Mouse (Mus musculus) testis, adult 10 weeks (tissue): ENCODE data around the gene Wfdc13. TPM values are rescaled to one million over a fixed set of nuclear protein-coding genes. Genes with fewer than 3 reads are reported as not detected.

Experiments
- polyA plus RNA-seq: library from polyadenylated mRNA; stranded (reverse); fragments of 350-450 nt; fragmentation: Illumina TruSeq; extraction: RNeasy Lipid Tissue Mini Kit (QIAGEN cat#74804); gene quantifications from one replicate; pipeline ENCODE4 v1.2.3, GENCODE M21; 2014; ENCODE audit warnings: low read depth, low replicate concordance

The Wfdc13 gene
- 2.2 TPM for polyA plus RNA-seq

GRCm38 (mm10) chr2:164684807-164685206, at the start of gene Wfdc13:
Gene Wfdc13, plus strand, starts transcription at chr2:164685107.

GRCm38 (mm10) chr2:164638696-164639095, 46.2 kb upstream of the Wfdc13 start, which contains the start of gene Wfdc16:
Gene Wfdc16, minus strand, starts transcription at chr2:164638796.

GRCm38 (mm10) chr2:164655858-164656257, 29.0 kb upstream of the Wfdc13 start, which contains the start of gene Wfdc10:
Gene Wfdc10, plus strand, starts transcription at chr2:164656046.

GRCm38 (mm10) chr2:164656483-164656882, 28.4 kb upstream of the Wfdc13 start, which contains the start of gene Wfdc9:
Gene Wfdc9, minus strand, starts transcription at chr2:164656583.

GRCm38 (mm10) chr2:164673987-164674386, 10.9 kb upstream of the Wfdc13 start, which contains the start of gene Wfdc11:
Gene Wfdc11, minus strand, starts transcription at chr2:164674087.

GRCm38 (mm10) chr2:164698201-164698600, 13.3 kb downstream of the Wfdc13 start, which contains the start of gene Spint4:
Gene Spint4, plus strand, starts transcription at chr2:164698501.

GRCm38 (mm10) chr2:164715005-164715404, 30.1 kb downstream of the Wfdc13 start, which contains the start of gene Spint5:
Gene Spint5, plus strand, starts transcription at chr2:164715305.

Other genes with a start within 250 kb of the Wfdc13 start
- 23.5 TPM for gene Sdc4, start 241.2 kb upstream of the Wfdc13 start, polyA plus RNA-seq
- gene Sys1, start 228.1 kb upstream of the Wfdc13 start, polyA plus RNA-seq = 6.3 TPM
- gene Gm20458, start 224.1 kb upstream of the Wfdc13 start, polyA plus RNA-seq = not detected
- gene Trp53tg5, start 211.4 kb upstream of the Wfdc13 start, polyA plus RNA-seq = 308 TPM
- gene Dbndd2, start 199.0 kb upstream of the Wfdc13 start, polyA plus RNA-seq = 0.98 TPM
- 8.8 TPM for gene Pigt, start 187.6 kb upstream of the Wfdc13 start, polyA plus RNA-seq
- gene Wfdc2, start 122.7 kb upstream of the Wfdc13 start, polyA plus RNA-seq = not detected
- not detected for gene Spint3, start 111.6 kb upstream of the Wfdc13 start, polyA plus RNA-seq
- gene Wfdc6a, start 99.7 kb upstream of the Wfdc13 start, polyA plus RNA-seq = 17.8 TPM
- 83.7 TPM for gene Eppin, start 91.5 kb upstream of the Wfdc13 start, polyA plus RNA-seq
- gene Wfdc6b, start 71.6 kb upstream of the Wfdc13 start, polyA plus RNA-seq = 2.2 TPM
- gene Wfdc8, start 71.5 kb upstream of the Wfdc13 start, polyA plus RNA-seq = 1.6 TPM
- 2.0 TPM for gene Wfdc16, start 46.3 kb upstream of the Wfdc13 start, polyA plus RNA-seq
- gene Wfdc10, start 29.1 kb upstream of the Wfdc13 start, polyA plus RNA-seq = 15.1 TPM
- gene Wfdc9, start 28.5 kb upstream of the Wfdc13 start, polyA plus RNA-seq = not detected
- gene Wfdc11, start 11.0 kb upstream of the Wfdc13 start, polyA plus RNA-seq = not detected
- not detected for gene Spint4, start 13.4 kb downstream of the Wfdc13 start, polyA plus RNA-seq
- gene Spint5, start 30.2 kb downstream of the Wfdc13 start, polyA plus RNA-seq = 8.1 TPM
- 11.3 TPM for gene Wfdc3, start 60.8 kb downstream of the Wfdc13 start, polyA plus RNA-seq
- gene Dnttip1, start 60.9 kb downstream of the Wfdc13 start, polyA plus RNA-seq = 5.0 TPM
- gene Ube2c, start 84.8 kb downstream of the Wfdc13 start, polyA plus RNA-seq = 11.9 TPM
- gene Tnnc2, start 94.9 kb downstream of the Wfdc13 start, polyA plus RNA-seq = not detected
- 1.4 TPM for gene Snx21, start 100.7 kb downstream of the Wfdc13 start, polyA plus RNA-seq
- gene Acot8, start 119.8 kb downstream of the Wfdc13 start, polyA plus RNA-seq = 1.3 TPM
- 14.7 TPM for gene Zswim3, start 120.0 kb downstream of the Wfdc13 start, polyA plus RNA-seq
- 6.0 TPM for gene Zswim1, start 137.6 kb downstream of the Wfdc13 start, polyA plus RNA-seq
- 15.7 TPM for gene Spata25, start 143.4 kb downstream of the Wfdc13 start, polyA plus RNA-seq
- 5.4 TPM for gene Ctsa, start 147.8 kb downstream of the Wfdc13 start, polyA plus RNA-seq
- not detected for gene Neurl2, start 148.3 kb downstream of the Wfdc13 start, polyA plus RNA-seq
- gene Pltp, start 172.6 kb downstream of the Wfdc13 start, polyA plus RNA-seq = 1.1 TPM
- gene Pcif1, start 194.2 kb downstream of the Wfdc13 start, polyA plus RNA-seq = 2.8 TPM
- gene Zfp335, start 226.7 kb downstream of the Wfdc13 start, polyA plus RNA-seq = 0.22 TPM